Mouse (Mus musculus) embryonic facial prominence, embryonic 14.5 days (tissue): ENCODE results near the gene Rfpl4. TPM values are rescaled to one million over a fixed set of nuclear protein-coding genes. Genes with fewer than 3 reads are reported as not detected.

ENCODE experiments used
- microRNA-seq: library from miRNA; unstranded; fragments of <30 nt; microRNA quantifications from one replicate; pipeline ENCODE4, GENCODE M21; 2016; ENCODE audit warnings: borderline number of aligned reads
- polyA plus RNA-seq: library from polyadenylated mRNA; unstranded; fragments of >200 nt; fragmentation: Nextera tagmentation; extraction: Ambion mirVana; gene quantifications from 2 replicates; pipeline ENCODE4 v1.2.1, GENCODE M21; 2014

Rfpl4 gene
- polyA plus RNA-seq, 1 experiment from 2014 or later: not detected

Small RNAs within 50 kb of the gene (microRNA-seq; reads per million reads assigned to microRNA genes)
- gene Gm26217: not detected

Other genes starting within 250 kb of the Rfpl4 start
- 6.5 and 7.0 TPM in 2 replicates for gene Isoc2b, start 246.7 kb downstream of the Rfpl4 start, polyA plus RNA-seq
- gene Isoc2a, start 239.8 kb downstream of the Rfpl4 start, polyA plus RNA-seq: 1.3 and 1.6 TPM in 2 replicates
- gene Gm36210, start 210.4 kb downstream of the Rfpl4 start, polyA plus RNA-seq: 0.35 TPM in 1 of 2 replicates, not detected in the other
- gene Zfp628, start 201.7 kb downstream of the Rfpl4 start, polyA plus RNA-seq: 3.7 and 4.0 TPM in 2 replicates
- gene Nat14, start 194.9 kb downstream of the Rfpl4 start, polyA plus RNA-seq: 1.9 and 2.6 TPM in 2 replicates
- gene Ssc5d, start 191.2 kb downstream of the Rfpl4 start, polyA plus RNA-seq: 8.1 and 8.7 TPM in 2 replicates
- gene Sbk2, start 152.5 kb downstream of the Rfpl4 start, polyA plus RNA-seq: 0.64 and 0.92 TPM in 2 replicates
- 0.06 and 0.08 TPM in 2 replicates for gene Sbk3, start 145.8 kb downstream of the Rfpl4 start, polyA plus RNA-seq
- gene Zfp579, start 120.8 kb downstream of the Rfpl4 start, polyA plus RNA-seq: 23.0 and 30.4 TPM in 2 replicates
- gene Zfp524, start 102.5 kb downstream of the Rfpl4 start, polyA plus RNA-seq: 14.5 and 16.5 TPM in 2 replicates
- 31.1 and 32.8 TPM in 2 replicates for gene Fiz1, start 102.3 kb downstream of the Rfpl4 start, polyA plus RNA-seq
- gene Gm44973, start 101.5 kb downstream of the Rfpl4 start, polyA plus RNA-seq: 1.5 TPM in 1 of 2 replicates, not detected in the other
- gene Zfp865, start 96.6 kb downstream of the Rfpl4 start, polyA plus RNA-seq: 5.3 and 5.8 TPM in 2 replicates
- 21.6 and 30.7 TPM in 2 replicates for gene Ccdc106, start 96.4 kb downstream of the Rfpl4 start, polyA plus RNA-seq
- gene 4632433K11Rik, start 82.8 kb downstream of the Rfpl4 start, polyA plus RNA-seq: not detected in 2 replicates
- 4.4 and 6.0 TPM in 2 replicates for gene Zfp784, start 78.5 kb downstream of the Rfpl4 start, polyA plus RNA-seq
- 34.9 and 44.1 TPM in 2 replicates for gene Zfp580, start 65.4 kb downstream of the Rfpl4 start, polyA plus RNA-seq
- gene U2af2, start 54.8 kb downstream of the Rfpl4 start, polyA plus RNA-seq: 105 and 114 TPM in 2 replicates
- gene Epn1, start 36.7 kb downstream of the Rfpl4 start, polyA plus RNA-seq: 59.3 and 66.2 TPM in 2 replicates
- gene Rasl2-9, start 9.0 kb upstream of the Rfpl4 start, polyA plus RNA-seq: 0.22 and 0.62 TPM in 2 replicates
- not detected in 2 replicates for gene Vmn1r55, start 32.7 kb upstream of the Rfpl4 start, polyA plus RNA-seq
- gene Vmn1r56, start 79.8 kb upstream of the Rfpl4 start, polyA plus RNA-seq: not detected in 2 replicates
- not detected in 2 replicates for gene Vmn1r57, start 101.5 kb upstream of the Rfpl4 start, polyA plus RNA-seq
- not detected in 2 replicates for gene Gm5065, start 233.6 kb upstream of the Rfpl4 start, polyA plus RNA-seq
- not detected in 2 replicates for gene Nlrp2, start 234.1 kb upstream of the Rfpl4 start, polyA plus RNA-seq